ENCODE assay signal across 12 mouse cellular contexts in genomic region chr12:93335520-93335919, GRCm38 (mm10).
"Had no signal": no experiment of that assay in that cellular context is flagged by ENCODE, and none has a peak within 500 bp of the region (broad histone marks: within the 10 kb centered on the region; RNA-seq: fewer than 3 reads in every experiment).

No protein-coding gene starts in this region.

- DNase-seq: retina, postnatal 1 day; right cerebral cortex, adult 18-20 months; right cerebral cortex, postnatal 14 days; right cerebral cortex, postnatal 25 days; right cerebral cortex, postnatal 4 days; spleen, adult 18-20 months; thymus, adult 18-20 months; thymus, adult 2 months; thymus, postnatal 14 days; thymus, postnatal 25 days; thymus, postnatal 36 days; thymus, postnatal 4 days had no signal
